Mouse (Mus musculus) mouse trophoblast stem cell (cell line): ENCODE results near the gene Mpdz.

Experiments used
- in situ Hi-C, 2 experiments: fragments of 300-500 bp; cut with MseI, MboI; formaldehyde crosslinking; loops; 2 replicates in 1 of 2; 3 replicates in 1 of 2; pipeline ENCODE4 v1.15.1; 2025

Gene Mpdz

DNA sequence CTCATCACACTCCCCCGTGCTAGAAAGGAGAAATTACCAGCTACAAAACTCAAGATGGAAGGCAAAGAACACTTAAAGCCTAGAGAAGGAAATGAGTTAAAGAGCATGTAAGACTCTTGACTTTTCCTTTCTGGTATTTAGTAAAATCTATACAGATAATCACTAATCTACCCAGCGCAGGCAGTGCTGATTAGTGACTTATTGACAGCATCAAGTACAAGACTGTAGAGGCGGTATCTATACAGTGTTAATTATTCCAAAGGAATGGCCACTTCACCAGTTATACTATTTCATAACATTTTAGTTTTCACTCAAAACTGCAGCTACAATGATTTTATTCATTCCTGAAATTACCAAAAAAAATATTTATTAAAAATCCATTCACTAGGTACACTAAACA, 49.7 kb downstream of the Mpdz start:
- in situ Hi-C loops = no loop called here

DNA sequence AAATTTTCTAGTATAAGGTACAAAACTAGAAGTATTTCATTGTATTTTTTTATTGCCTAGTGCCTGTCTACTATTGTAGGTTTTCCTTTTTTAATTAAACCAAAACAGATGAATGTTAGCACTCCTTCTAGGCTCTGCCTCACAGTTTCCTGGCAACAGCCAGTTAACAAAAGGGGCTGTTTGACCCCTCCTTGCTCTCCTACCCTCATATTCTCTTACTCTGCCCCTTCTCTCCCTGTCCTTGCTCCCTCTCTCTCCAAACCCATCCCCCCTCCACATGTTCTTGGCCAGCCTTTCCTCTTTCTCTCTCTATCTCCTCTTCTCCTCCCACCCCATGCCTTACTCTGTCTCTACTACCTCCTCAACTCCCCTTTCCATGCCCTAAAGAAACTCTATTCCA, 53.4 kb downstream of the Mpdz start:
- in situ Hi-C loops = no loop called here

DNA sequence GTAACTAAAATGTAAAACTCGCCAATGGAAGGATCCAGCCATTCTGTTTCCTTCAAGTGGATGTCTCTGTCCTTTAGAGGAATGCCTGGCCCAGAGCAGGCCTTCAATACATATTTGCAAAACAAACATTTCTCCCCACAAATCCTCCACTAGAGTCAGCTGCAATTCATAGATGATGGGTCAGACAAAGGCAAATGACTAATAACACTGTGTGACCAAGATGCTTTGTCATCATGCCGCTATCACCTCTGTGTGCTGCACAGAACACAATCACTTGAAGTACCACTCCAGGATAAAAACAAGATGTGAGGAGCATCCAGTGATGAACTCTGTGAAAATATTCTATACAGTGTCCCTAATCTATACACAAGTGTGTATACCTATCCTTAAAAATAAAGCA, 55.0 kb downstream of the Mpdz start:
- in situ Hi-C loops = no loop called here

GRCm38 (mm10) chr4:81372355-81372754, 70.3 kb downstream of the Mpdz start:
- in situ Hi-C loops = no loop called here

DNA sequence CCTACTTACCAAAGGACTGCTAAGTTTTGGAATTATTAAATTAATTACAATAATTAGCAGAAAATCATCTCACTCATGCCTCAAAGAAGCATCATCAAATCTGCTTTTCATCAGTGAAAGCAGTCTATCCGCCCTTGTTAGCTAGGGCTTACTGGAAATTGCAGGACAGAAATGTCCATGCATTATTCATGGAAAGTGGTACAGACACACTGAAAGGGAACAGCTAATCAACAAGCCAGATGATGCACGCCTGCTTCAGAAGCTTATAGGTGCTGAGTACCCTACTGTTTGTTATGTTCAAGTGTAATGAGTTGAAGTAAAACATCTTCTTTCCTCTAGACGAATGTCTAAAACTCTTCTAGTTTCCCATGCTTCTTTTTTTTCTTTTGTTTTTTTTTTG, 91.2 kb downstream of the Mpdz start:
- in situ Hi-C loops = no loop called here

DNA sequence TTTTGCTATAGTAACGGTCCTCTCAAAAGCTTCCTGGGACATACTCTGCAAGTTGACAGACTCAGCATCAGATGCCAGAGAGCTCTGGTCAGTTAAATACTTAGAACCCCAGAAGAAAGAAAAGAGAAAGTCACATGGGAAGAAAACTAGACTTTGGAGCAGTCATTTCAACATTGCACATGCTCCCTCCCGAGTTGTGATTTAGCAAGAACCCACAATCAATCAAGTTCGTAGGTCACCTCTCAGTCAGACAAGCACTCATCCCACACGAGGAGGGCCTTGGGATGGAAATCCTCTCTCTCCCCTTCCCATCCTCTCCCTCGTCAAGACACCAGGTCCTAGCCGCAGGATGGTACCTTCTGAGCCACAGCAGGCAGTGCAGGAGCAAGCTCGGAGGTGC, 94.0 kb downstream of the Mpdz start:
- in situ Hi-C loops = no loop called here

DNA sequence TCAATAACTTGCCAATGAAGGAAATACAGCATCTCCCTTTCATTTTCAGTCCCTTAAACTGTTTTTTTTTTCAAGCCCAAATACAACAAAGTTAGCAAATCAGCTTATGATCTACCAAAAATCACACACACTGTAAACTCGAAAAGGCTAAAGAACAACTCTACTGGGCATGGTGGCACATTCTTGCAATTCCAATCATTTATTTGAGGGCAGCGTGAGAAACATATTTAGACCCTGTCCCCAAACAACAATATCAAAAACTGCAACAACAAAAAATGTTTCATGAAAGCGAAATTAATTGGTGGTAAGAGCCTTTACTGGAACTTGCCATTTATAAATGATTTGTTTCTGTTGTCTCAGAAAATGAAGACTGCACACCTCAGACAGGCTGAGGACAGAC, 97.5 kb downstream of the Mpdz start:
- in situ Hi-C loops = no loop called here

- in situ Hi-C loops = no loop called here
Measured at GRCm38 (mm10) chr4:81333628-81333991, 109.0 kb downstream of the Mpdz start.

DNA sequence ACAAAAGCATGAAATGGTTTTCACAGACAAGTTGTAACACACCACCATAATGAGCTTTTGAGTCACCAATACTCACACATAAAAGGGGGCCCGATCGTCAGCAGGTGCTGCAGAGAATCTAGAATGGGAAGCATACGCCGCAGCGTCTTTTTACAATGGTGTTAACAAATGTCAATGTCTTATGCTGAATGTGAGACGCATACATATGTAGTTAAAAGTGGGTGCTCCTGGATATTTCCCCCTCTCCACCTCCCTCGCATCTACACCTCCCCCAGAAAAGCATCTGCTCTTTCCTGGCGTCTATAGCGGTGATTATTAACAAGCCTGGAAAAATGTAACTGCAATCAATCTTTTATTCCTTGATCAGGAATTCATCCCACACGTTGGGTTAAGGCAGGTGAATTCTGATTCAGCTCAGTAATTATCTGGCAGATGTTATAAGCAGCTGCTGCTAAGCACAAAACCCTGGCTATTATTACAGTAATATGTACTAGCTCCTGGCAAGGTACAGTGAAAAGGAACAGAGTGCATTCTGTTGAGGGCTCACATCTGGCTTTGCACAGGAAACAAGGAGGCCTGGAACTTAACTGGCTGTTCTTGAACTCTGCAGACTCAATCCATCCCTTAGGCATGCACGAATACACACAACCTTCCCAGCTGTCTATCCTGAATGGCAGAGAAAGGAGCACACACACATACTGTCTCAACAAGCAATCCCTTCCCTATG, 109.6 kb downstream of the Mpdz start:
- in situ Hi-C loops = no loop called here

- in situ Hi-C loops = no loop called here
Measured at GRCm38 (mm10) chr4:81332439-81332841, 110.2 kb downstream of the Mpdz start.

GRCm38 (mm10) chr4:81327694-81328093, 114.9 kb downstream of the Mpdz start:
- in situ Hi-C loops = no loop called here

DNA sequence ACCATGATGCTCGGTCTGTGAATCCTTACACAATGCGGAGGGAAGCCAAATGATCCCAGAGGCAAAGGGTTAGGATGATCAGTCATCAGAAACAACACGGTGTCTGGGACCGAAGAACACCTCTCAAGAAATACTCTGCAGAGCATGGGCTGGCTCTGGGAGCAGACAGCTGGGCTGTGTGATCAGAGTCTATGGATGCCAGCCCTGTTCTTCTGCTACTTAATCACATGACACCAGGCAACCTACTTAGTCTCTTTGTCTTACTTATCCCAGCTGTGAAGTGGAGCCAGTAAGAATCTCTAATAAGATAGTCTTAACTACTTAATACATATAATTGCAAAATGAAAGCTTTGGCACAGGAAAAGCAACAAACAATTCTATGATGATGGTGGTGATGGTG, 118.8 kb downstream of the Mpdz start:
- in situ Hi-C loops = no loop called here

DNA sequence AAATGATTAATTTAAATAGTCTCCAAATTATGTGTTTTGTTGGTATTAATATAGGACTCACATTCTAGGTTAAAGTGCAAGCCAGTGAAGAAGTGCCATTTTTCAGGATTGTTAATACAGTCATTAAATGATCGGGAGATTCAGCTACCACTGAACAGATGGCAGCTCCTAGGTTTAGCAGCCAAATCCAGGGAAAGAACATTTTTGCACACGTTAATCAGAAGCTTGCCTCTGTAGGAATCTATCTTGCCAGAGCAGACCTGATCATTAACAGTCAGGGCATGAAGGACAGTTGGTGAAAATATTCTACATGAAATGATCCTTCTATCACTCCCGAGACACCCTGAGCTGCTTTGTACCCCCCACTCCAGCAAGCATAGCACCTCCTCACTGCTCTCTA, 120.4 kb downstream of the Mpdz start:
- in situ Hi-C loops = no loop called here

DNA sequence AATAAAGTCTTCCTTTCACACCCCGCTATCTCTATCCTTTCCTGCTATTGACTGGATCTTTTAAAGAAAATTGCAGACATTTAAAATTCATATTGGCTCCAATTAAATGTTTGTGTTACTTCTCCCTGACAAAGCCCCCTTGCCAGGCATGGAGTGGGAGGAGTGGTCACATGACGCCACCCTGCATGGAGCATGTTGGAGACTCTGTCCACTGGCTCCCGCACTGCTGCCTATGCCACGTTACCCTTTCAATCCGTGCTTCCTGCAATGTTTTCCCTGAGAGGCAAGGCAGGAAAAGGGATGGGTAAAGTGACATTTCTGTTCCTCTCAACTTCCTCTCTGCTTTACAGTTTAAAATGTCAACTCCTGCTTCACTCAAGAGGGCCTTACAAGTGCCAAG, 128.0 kb downstream of the Mpdz start:
- in situ Hi-C loops = no loop called here

GRCm38 (mm10) chr4:81313246-81313645, 129.4 kb downstream of the Mpdz start:
- in situ Hi-C loops = no loop called here

GRCm38 (mm10) chr4:81310168-81310474, 132.5 kb downstream of the Mpdz start:
- in situ Hi-C loops = no loop called here

DNA sequence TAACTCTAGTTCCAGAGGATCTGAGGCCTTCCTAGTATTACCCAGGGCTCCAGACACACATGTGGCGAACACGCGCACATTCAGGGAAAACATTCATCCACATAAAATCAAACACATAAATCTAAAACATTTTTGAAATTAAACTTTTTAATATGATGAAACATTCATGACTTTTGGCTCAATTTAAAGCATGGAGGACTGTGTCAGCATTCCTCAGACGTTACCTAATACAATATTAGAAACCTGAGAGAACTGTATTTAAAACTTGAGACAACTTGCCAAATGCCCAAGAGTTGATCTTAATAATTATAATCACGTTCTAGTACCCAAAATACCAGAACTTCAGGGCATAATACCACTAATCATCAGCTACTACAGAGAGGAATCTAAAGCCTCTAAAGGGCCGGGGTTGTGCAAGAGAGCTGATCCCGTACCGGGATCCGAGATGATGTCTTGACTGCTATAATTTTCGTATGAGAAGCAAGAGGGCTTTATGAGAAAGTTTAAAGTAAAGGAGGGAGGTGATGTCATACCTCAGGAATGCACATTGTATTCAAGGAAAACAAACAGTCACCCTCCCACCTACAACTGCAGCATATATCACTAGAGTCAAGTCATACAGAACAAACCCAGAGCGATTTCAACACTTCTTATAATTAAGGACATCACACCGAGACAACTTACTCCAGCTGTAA, 133.0 kb downstream of the Mpdz start:
- in situ Hi-C loops = no loop called here

DNA sequence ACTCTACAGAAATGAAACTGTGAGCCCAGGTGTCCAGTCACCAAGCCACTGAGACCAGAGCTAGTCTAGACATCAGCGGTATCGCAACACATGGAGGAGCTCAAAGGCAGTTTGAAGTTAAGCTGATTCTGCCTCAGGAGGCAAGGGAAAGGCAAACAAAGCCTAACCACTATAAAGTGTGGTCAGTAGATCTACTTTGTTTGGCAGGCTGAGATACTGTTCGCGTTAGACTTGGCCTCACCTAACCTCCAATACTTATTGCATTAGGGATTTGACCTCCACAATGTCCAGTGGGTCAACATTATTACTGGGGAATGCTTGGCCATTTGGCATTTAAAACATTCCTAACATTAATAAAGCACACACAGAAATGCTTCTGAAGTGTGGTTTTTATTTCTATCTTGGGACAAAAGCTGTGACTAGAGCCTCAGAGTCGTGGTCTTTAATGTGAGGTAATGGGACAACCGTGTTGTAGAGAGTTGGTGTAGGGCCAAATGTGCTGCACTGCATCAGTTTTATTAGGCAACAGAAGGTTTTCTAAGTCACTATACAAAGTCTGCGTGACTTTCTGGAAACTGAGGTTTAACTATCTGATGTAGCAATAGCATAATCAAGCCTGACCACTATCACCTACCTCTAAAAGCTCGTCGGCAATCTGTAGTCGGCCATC, 134.9 kb downstream of the Mpdz start:
- in situ Hi-C loops = no loop called here

DNA sequence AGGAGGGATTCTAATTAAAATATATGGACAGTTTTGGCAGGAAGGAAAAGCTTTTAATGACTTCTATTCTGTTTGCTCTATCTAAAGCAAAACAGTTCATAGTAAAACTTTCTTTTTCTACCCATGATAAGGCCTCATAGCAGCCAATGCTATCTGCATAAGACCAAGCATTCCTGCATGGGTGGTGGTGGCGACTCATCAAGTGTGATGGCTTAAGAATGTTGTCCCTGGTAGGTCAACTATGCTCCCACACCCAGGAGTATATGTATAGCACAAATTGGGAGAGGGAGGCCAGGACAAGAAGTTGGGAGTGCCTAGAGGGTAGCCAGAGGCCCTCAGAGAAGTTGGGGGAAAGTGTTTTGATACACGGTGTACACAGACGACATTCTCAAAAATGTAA, 140.6 kb downstream of the Mpdz start:
- in situ Hi-C loops = no loop called here

DNA sequence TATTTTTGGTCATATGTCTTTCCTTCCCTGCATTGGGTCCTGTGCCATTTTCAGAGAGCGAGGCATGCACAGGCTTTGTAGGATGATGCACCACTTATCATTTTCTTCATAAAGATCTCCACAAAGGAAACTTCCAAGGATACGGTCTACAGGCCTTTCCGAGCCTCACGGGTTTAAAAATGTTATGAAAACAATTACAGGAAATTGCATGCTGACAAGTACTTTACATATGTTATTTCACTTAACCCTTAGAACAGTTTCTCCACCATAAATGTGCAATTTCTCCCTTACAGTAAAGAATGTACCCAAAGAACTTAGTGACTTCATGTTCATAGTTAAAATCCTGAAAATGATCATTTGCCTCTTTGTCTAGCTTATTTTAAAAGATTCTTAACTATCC, 144.2 kb downstream of the Mpdz start:
- in situ Hi-C loops = no loop called here

DNA sequence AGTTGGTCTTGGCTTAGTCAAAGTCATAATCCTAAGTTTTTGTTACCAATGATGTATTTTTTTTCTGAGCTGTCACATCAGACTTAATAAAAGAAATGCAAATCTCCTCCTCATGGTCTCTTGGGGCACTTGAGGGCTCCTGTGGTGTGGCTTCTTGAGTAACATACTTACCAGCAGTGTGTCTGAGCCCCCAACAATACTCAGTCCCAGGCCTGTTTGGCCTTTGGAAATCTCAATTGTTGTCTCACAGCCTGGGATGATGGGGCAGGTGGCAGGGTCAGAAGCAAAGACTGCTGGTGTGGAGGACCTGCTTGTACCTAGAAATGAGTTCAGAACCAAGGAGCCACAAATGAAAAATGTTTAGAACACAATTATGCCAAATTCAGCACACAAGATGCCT, 149.3 kb downstream of the Mpdz start:
- in situ Hi-C loops = no loop called here

DNA sequence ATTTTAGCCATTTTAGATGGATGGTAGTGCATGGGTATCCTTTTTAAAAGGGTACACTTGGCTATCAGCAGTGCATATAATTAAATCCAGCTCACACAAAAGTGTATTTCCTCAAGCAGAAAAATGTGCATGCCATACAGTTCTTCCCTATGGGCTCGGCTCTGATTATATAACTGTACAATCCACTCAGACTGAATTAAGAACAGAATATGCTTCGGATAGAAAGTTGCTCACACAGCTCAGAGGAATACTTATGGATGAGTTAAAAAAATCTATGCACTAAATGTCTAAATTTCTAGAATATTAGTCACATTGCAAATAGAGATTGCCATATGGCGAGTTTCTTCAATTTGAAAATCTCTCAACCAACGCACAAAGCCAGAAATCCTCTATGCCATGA, 157.1 kb downstream of the Mpdz start:
- in situ Hi-C loops = no loop called here

DNA sequence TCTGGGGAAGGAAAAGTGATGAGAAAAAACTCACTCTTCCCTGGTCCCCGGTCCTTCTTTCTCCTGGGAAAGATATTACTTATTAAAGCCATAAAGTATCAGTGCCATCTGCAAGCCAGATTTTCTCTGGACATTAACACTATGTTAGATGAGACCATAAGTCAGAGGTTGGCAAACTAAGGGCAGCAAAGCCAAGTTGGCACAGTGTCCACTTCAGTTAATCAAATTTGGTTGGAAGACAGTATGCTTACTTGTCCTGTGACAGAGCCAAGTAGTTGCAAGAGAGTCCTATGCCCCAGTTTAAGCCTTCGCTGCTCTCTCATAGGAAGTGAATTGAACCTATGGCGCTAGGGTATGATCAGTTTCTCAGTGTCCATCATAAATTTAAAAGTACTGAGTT, 159.0 kb downstream of the Mpdz start:
- in situ Hi-C loops = no loop called here
